9 mouse cellular contexts compared by ENCODE assay signal in genomic region chr5:125675623-125676022, GRCm38 (mm10).
A peak's percentile ranks its signal among the peaks of the same experiment; 100 is the strongest.
DNase-seq lines count a peak whose midpoint lies in the region; ATAC-seq lines count a peak whose summit lies in the region.
"Had no signal": no experiment of that assay in that cellular context is flagged by ENCODE, and none has a peak within 500 bp of the region (broad histone marks: within the 10 kb centered on the region; RNA-seq: fewer than 3 reads in every experiment).

No protein-coding gene starts in this region.

- H3K9me3 ChIP-seq in neural tube, embryonic 11.5 days (ENCODE audit: control insufficient read depth, low read length), result no peaks in the 10 kb centered on the region
- no peaks in the 10 kb centered on the region for H3K9me3 ChIP-seq in hindbrain, embryonic 12.5 days (replicated peaks)
- H3K9me3 ChIP-seq: limb, embryonic 12.5 days had no signal

- ATAC-seq in neural tube, embryonic 11.5 days (ENCODE audit: insufficient read depth, low FRiP score, low TSS enrichment), result no peak
- 0 out of 2 replicates have a peak, but pooled peaks have one; percentile 72 for ATAC-seq in hindbrain, embryonic 12.5 days (ENCODE audit: low FRiP score)

- H3K4me3 ChIP-seq in neural tube, embryonic 11.5 days (ENCODE audit: low read depth, low read length), result no peak overlapping the region
- H3K4me3 ChIP-seq in hindbrain, embryonic 12.5 days, result no peak overlapping the region
- H3K4me3 ChIP-seq: limb, embryonic 12.5 days had no signal

- WGBS in neural tube, embryonic 11.5 days, result 42% methylated on average over 13 of the region's 13 CpGs
- WGBS in hindbrain, embryonic 12.5 days, result 22% methylated on average over 13 of the region's 13 CpGs

- no peaks in the 10 kb centered on the region for H3K36me3 ChIP-seq in neural tube, embryonic 11.5 days (ENCODE audit: control insufficient read depth, insufficient read depth, low read length)
- H3K36me3 ChIP-seq in hindbrain, embryonic 12.5 days, result no peaks in the 10 kb centered on the region
- H3K36me3 ChIP-seq: limb, embryonic 12.5 days had no signal

- no peaks in the 10 kb centered on the region for H3K27me3 ChIP-seq in neural tube, embryonic 11.5 days (ENCODE audit: control insufficient read depth, insufficient read depth, low read length)
- no peaks in the 10 kb centered on the region for H3K27me3 ChIP-seq in hindbrain, embryonic 12.5 days
- H3K27me3 ChIP-seq: limb, embryonic 12.5 days had no signal

- no peak overlapping the region for H3K4me2 ChIP-seq in neural tube, embryonic 11.5 days (ENCODE audit: low read depth)
- peak overlapping the region; percentile 32 for H3K4me2 ChIP-seq in hindbrain, embryonic 12.5 days (replicated peaks)
- H3K4me2 ChIP-seq: limb, embryonic 12.5 days had no signal

- DNase-seq in neural tube, embryonic 11.5 days (ENCODE audit: low spot score), result peak; percentile 51
- DNase-seq in neural tube, embryonic 10.5 days (ENCODE audit: extremely low spot score, low spot score), result no peak
- DNase-seq in left cerebral cortex, postnatal 4 days, result peak; percentile 78
- peak; percentile 58 for DNase-seq in right cerebral cortex, postnatal 4 days
- no peak for DNase-seq in adrenal gland, postnatal 10 days
- no peak for DNase-seq in adipocyte (ENCODE audit: low spot score)
- no peak for DNase-seq in urinary bladder, adult 18-20 months (ENCODE audit: low spot score in 2 of 2)

- intact Hi-C loops in left cerebral cortex, postnatal 4 days (cut with DNase I), result no loop called here

- H3K4me1 ChIP-seq in neural tube, embryonic 11.5 days (ENCODE audit: control insufficient read depth, insufficient read depth, low read length), result no peaks in the 10 kb centered on the region
- H3K4me1 ChIP-seq in hindbrain, embryonic 12.5 days, result peaks cover 6% of the 10 kb centered on the region; the same call in 1 of the 2 replicates
- H3K4me1 ChIP-seq: limb, embryonic 12.5 days had no signal

- H3K9ac ChIP-seq in neural tube, embryonic 11.5 days (ENCODE audit: low read length), result no peak overlapping the region; the same call in 1 of the 2 replicates
- no peak overlapping the region for H3K9ac ChIP-seq in hindbrain, embryonic 12.5 days
- H3K9ac ChIP-seq: limb, embryonic 12.5 days had no signal

- H3K27ac ChIP-seq in neural tube, embryonic 11.5 days (ENCODE audit: low read depth, low read length), result no peak overlapping the region
- no peak overlapping the region for H3K27ac ChIP-seq in hindbrain, embryonic 12.5 days
- H3K27ac ChIP-seq: limb, embryonic 12.5 days had no signal

Comparison
In these comparisons a context has a peak if more than half of its experiments do, and no peak if none do; other contexts are left out.
1. DNase-seq: peak in neural tube, embryonic 11.5 days (single experiment), left cerebral cortex, postnatal 4 days (single experiment) and right cerebral cortex, postnatal 4 days (single experiment); none in neural tube, embryonic 10.5 days (single experiment), adrenal gland, postnatal 10 days (single experiment), adipocyte (single experiment) and urinary bladder, adult 18-20 months (0 of 2).